Mouse (Mus musculus) liver, adult 2 months (tissue): ENCODE measurements around the gene Acat2. TPM values are rescaled to one million over a fixed set of nuclear protein-coding genes. Genes with fewer than 3 reads are reported as not detected.
"Not testable (repeated sequence)": the region's sequence is repeated elsewhere in the genome, so short reads cannot be mapped to it uniquely, and the experiment has no call there.

Experiments
- DNase-seq: peaks from one replicate; pipeline ENCODE4 v3.0.0-alpha.2; 2011; ENCODE audit warnings: low read depth, low spot score; ENCODE audit errors: extremely low read depth
- H3K27ac ChIP-seq: fragments of 200-500 bp; replicated peaks from 2 replicates; pipeline ENCODE4 v1.5.1; 2012; ENCODE audit warnings: low read depth, mild to moderate bottlenecking, control low read depth, inconsistent platforms, low read length; ENCODE audit not compliant: insufficient read depth
- H3K27me3 ChIP-seq: fragments of 200-500 bp; 2 replicates; pipeline ENCODE4 v1.6.1; 2012; ENCODE audit warnings: mild to moderate bottlenecking, moderate library complexity, low read length, inconsistent platforms; ENCODE audit not compliant: control insufficient read depth, insufficient read depth
- H3K36me3 ChIP-seq: fragments of 200-500 bp; 2 replicates; pipeline ENCODE4 v1.6.1; 2012; ENCODE audit warnings: low read length, inconsistent platforms; ENCODE audit not compliant: control insufficient read depth, insufficient read depth
- H3K4me1 ChIP-seq: fragments of 200-500 bp; 2 replicates; pipeline ENCODE4 v1.6.1; 2011; ENCODE audit warnings: low read length; ENCODE audit not compliant: control insufficient read depth, insufficient read depth
- H3K4me3 ChIP-seq: fragments of 200-500 bp; 2 replicates; pipeline ENCODE4 v1.5.1; 2011; ENCODE audit warnings: low read depth, mild to moderate bottlenecking, control low read depth, low read length, moderate library complexity; ENCODE audit not compliant: insufficient read depth
- H3K79me2 ChIP-seq: fragments of 200-500 bp; 2 replicates; pipeline ENCODE4 v1.6.1; 2012; ENCODE audit warnings: inconsistent platforms, mild to moderate bottlenecking, low read length, moderate library complexity; ENCODE audit not compliant: control insufficient read depth, insufficient read depth
- H3K9ac ChIP-seq: fragments of 200-500 bp; 2 replicates; pipeline ENCODE4 v1.6.1; 2012; ENCODE audit warnings: low read depth, mild to moderate bottlenecking, control low read depth, inconsistent platforms, low read length
- CTCF ChIP-seq: fragments of 200-500 bp; IDR thresholded peaks from 2 replicates; pipeline ENCODE4 v1.5.1; 2011; ENCODE audit warnings: low read depth, low read length, control low read depth
- POLR2A ChIP-seq: fragments of 200-500 bp; IDR thresholded peaks from 2 replicates; pipeline ENCODE4 v1.6.1; 2011; ENCODE audit warnings: low read length, control low read depth; ENCODE audit not compliant: insufficient read depth; ENCODE audit errors: extremely low read depth
- WGBS: fragments of 180-500 bp; shearing (Covaris S2); methylation state at CpG from one replicate; pipeline ENCODE4 v1.1.7; 2018; 5-methylcytosine and 5-hydroxymethylcytosine counted together
- polyA plus RNA-seq: library from polyadenylated mRNA; depleted of rRNA; stranded (reverse); fragments of >200 nt; gene quantifications from 2 replicates; pipeline ENCODE4 v1.2.3, GENCODE M21; 2012
- total RNA-seq: library from RNA; depleted of rRNA; stranded (reverse); fragments of >200 nt; gene quantifications from 2 replicates; pipeline ENCODE4 v1.2.3, GENCODE M21; 2014

Gene Acat2
- total and polyA plus RNA-seq, 2 experiments: 45.9 to 75.1 TPM

DNA sequence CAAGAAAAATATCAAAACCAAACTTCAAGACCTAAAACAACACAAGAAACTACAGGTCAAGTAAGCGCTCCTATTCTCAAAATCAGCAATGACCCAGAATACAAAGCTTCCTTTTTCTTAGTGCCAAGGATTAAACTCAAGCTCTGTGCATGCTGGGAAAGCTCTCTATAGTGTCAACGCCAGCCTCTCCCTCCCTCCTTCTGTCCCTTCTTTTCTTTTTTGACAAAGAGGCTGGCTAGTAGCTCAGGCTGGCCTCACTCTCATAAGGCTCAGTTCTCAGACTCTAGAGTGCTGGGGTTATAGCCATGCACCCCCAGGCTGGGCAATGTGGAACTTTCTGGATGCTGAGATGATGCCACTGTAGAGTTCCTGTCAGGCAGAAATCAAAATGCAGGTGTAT is 22.5 kb downstream of the Acat2 start:
- Histone ChIP-seq H3K27me3 (no peaks in the 10 kb centered on the region), H3K36me3 (peaks cover 7% of the 10 kb centered on the region; the same call in 1 of the 2 replicates), H3K4me1 (peaks cover 15% of the 10 kb centered on the region), H3K27ac (peak overlapping the region; percentile 67), H3K9ac (peak overlapping the region; percentile 52; the same call in 1 of the 2 replicates), H3K79me2 (no peaks in the 10 kb centered on the region; the same call in 1 of the 2 replicates), H3K4me3 (peak overlapping the region; percentile 5; the same call in 1 of the 2 replicates)
- no peak for DNase-seq
- 18% methylated on average over 2 of the region's 2 CpGs for WGBS
- TF ChIP-seq POLR2A (no peak), CTCF (no peak)

GRCm38 (mm10) chr17:12937412-12937970 is 23.1 kb downstream of the Acat2 start:
- peaks cover 6% of the 10 kb centered on the region; the same call in 1 of the 2 replicates for H3K36me3 ChIP-seq
- no peak overlapping the region for H3K9ac ChIP-seq
- DNase-seq: peak; percentile 97
- no peak overlapping the region for H3K4me3 ChIP-seq
- H3K27me3 ChIP-seq: no peaks in the 10 kb centered on the region
- H3K79me2 ChIP-seq: no peaks in the 10 kb centered on the region; the same call in 1 of the 2 replicates
- H3K27ac ChIP-seq: peak overlapping the region; percentile 74
- 21% methylated on average over 2 of the region's 2 CpGs for WGBS
- TF ChIP-seq POLR2A: no peak
- no peak for TF ChIP-seq CTCF
- H3K4me1 ChIP-seq: peaks cover 15% of the 10 kb centered on the region

- Histone ChIP-seq H3K27ac (peak overlapping the region; percentile 85), H3K36me3 (peaks cover 6% of the 10 kb centered on the region; the same call in 1 of the 2 replicates), H3K79me2 (no peaks in the 10 kb centered on the region; the same call in 1 of the 2 replicates), H3K4me3 (no peak overlapping the region), H3K4me1 (peaks cover 17% of the 10 kb centered on the region), H3K9ac (no peak overlapping the region), H3K27me3 (no peaks in the 10 kb centered on the region)
- 15% methylated on average over 4 of the region's 4 CpGs for WGBS
- TF ChIP-seq POLR2A: no peak
- TF ChIP-seq CTCF: no peak
- peak; percentile 93 for DNase-seq
Measured at GRCm38 (mm10) chr17:12935719-12936118, 24.8 kb downstream of the Acat2 start.

GRCm38 (mm10) chr17:12931576-12931975 is 29.0 kb downstream of the Acat2 start:
- H3K4me3 ChIP-seq, H3K79me2 ChIP-seq, DNase-seq, H3K9ac ChIP-seq, H3K27me3 ChIP-seq: not testable (repeated sequence)
- Histone ChIP-seq H3K4me1 (peaks cover 30% of the 10 kb centered on the region), H3K36me3 (peaks cover 15% of the 10 kb centered on the region), H3K27ac (peak overlapping the region; percentile 64)
- WGBS: 89% methylated on average over 5 of the region's 5 CpGs

DNA sequence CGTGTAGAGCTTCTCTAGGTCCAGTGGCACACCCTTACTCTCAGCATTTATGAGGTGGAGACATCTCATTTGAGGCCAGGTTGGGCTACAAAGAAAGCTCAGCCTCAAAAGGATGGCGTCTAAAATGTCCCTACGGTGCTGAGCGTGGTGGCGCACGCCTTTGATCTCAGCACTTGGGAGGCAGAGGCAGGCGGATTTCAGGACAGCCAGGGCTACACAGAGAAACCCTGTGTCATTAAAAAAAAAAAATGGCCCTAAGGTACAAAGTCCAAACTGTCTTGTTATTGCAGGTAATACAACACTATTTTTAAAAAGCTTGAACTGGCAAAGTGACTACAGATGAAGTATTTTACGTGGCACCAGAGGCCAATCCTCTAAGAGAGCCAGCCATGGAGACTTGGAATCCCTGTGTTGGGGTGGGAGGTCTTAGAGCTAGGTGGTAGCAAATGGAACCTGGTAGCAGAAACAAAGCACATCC is 34.8 kb downstream of the Acat2 start:
- DNase-seq: peak; percentile 93
- no peaks in the 10 kb centered on the region for H3K27me3 ChIP-seq
- H3K4me1 ChIP-seq: peaks cover 28% of the 10 kb centered on the region
- TF ChIP-seq CTCF: no peak
- no peak for TF ChIP-seq POLR2A
- H3K9ac ChIP-seq: no peak overlapping the region
- H3K27ac ChIP-seq: peak overlapping the region; percentile 90
- H3K36me3 ChIP-seq: peaks cover 45% of the 10 kb centered on the region
- 25% methylated on average over 8 of the region's 8 CpGs for WGBS
- no peak overlapping the region for H3K4me3 ChIP-seq
- H3K79me2 ChIP-seq: no peaks in the 10 kb centered on the region

GRCm38 (mm10) chr17:12925001-12925400 is 35.5 kb downstream of the Acat2 start:
- no peak for TF ChIP-seq POLR2A
- TF ChIP-seq CTCF: no peak
- DNase-seq: peak; percentile 100
- 23% methylated on average over 3 of the region's 3 CpGs for WGBS

More at GRCm38 (mm10) chr17:12925001-12925400, 35.5 kb downstream of the Acat2 start:
- Histone ChIP-seq H3K9ac (no peak overlapping the region), H3K4me3 (no peak overlapping the region), H3K36me3 (peaks cover 52% of the 10 kb centered on the region), H3K27ac (peak overlapping the region; percentile 32; the same call in 1 of the 2 replicates), H3K4me1 (peaks cover 24% of the 10 kb centered on the region), H3K79me2 (no peaks in the 10 kb centered on the region), H3K27me3 (no peaks in the 10 kb centered on the region)
